Mouse (Mus musculus) CH12.LX (cell line): ENCODE data around the gene Hist1h3g. TPM values are rescaled to one million over a fixed set of nuclear protein-coding genes. Genes with fewer than 3 reads are reported as not detected.

Experiments
- DNase-seq: peaks from one replicate; pipeline ENCODE4 v3.0.0-alpha.2; 2013; ENCODE audit errors: extremely low read depth
- H3K27ac ChIP-seq: 2 replicates; pipeline ENCODE4 v1.5.1; 2012; ENCODE audit warnings: low read depth, mild to moderate bottlenecking, control low read depth, moderate library complexity; ENCODE audit not compliant: insufficient read depth
- H3K27me3 ChIP-seq: replicated peaks from 2 replicates; pipeline ENCODE3; 2012; ENCODE audit warnings: inconsistent platforms
- H3K36me3 ChIP-seq, 2 experiments: replicated peaks in 1 of 2; 2 replicates each; pipeline versions ENCODE3 to v1.6.1; 2012; ENCODE audit warnings: inconsistent platforms in 1 of 2, low read length in 1 of 2, mild to moderate bottlenecking in 1 of 2, mixed read lengths in 1 of 2, moderate library complexity in 1 of 2; ENCODE audit not compliant: control insufficient read depth in 1 of 2, insufficient read depth in 1 of 2
- H3K4me1 ChIP-seq, 2 experiments: 2 replicates each; pipeline ENCODE4 v1.6.1; 2012; ENCODE audit warnings: inconsistent platforms in 1 of 2, moderate library complexity in 1 of 2; ENCODE audit not compliant: insufficient read depth in 2 of 2, control insufficient read depth in 1 of 2
- H3K4me2 ChIP-seq: 2 replicates; pipeline ENCODE4 v1.6.1; 2012; ENCODE audit warnings: low read depth, mild to moderate bottlenecking, control low read depth; ENCODE audit not compliant: poor library complexity, insufficient read depth, severe bottlenecking
- H3K4me3 ChIP-seq, 3 experiments: fragments of 150-350 bp in 1 of 3; sonication (generic) in 1 of 3; replicated peaks in 1 of 3; 2 replicates each; pipeline versions ENCODE3 to v1.5.1; 2011 to 2012; ENCODE audit warnings: low read depth in 2 of 3, low read length in 2 of 3, mild to moderate bottlenecking in 2 of 3, moderate library complexity in 2 of 3, control low read depth in 1 of 3, improper control_type of control experiment in 1 of 3, inconsistent platforms in 1 of 3, mixed read lengths in 1 of 3; ENCODE audit not compliant: poor library complexity in 1 of 3
- H3K79me2 ChIP-seq: replicated peaks from 2 replicates; pipeline ENCODE4 v1.6.1; 2012; ENCODE audit warnings: mild to moderate bottlenecking, moderate library complexity; ENCODE audit not compliant: control insufficient read depth, poor library complexity, insufficient read depth, severe bottlenecking; ENCODE audit errors: extremely low read depth
- H3K9ac ChIP-seq: 2 replicates; pipeline ENCODE4 v1.6.1; 2012; ENCODE audit warnings: low read depth, mild to moderate bottlenecking, control low read depth, moderate library complexity; ENCODE audit not compliant: insufficient read depth
- H3K9me3 ChIP-seq: replicated peaks from 2 replicates; pipeline ENCODE3; 2012; ENCODE audit warnings: low read length, inconsistent platforms, mixed read lengths
- CHD1 ChIP-seq: IDR thresholded peaks from 2 replicates; pipeline ENCODE4 v1.6.1; 2012; ENCODE audit warnings: low read depth, low read length, improper control_type of control experiment, inconsistent platforms
- CTCF ChIP-seq, 2 experiments: IDR thresholded peaks in 1 of 2; conservative IDR thresholded peaks in 1 of 2; 2 replicates each; pipeline ENCODE4 v1.5.1; 2011 to 2012; ENCODE audit warnings: low read depth in 2 of 2, low read length in 2 of 2, improper control_type of control experiment in 1 of 2, inconsistent platforms in 1 of 2, mild to moderate bottlenecking in 1 of 2, moderate library complexity in 1 of 2
- E2F4 ChIP-seq: IDR thresholded peaks from 2 replicates; pipeline ENCODE4 v1.6.1; 2011; ENCODE audit warnings: low read depth, low read length, improper control_type of control experiment; ENCODE audit not compliant: insufficient replicate concordance
- ELF1 ChIP-seq: IDR thresholded peaks from 2 replicates; pipeline ENCODE4 v1.6.1; 2014; ENCODE audit warnings: low read depth, mild to moderate bottlenecking, inconsistent platforms, low read length, improper control_type of control experiment
- ETS1 ChIP-seq: conservative IDR thresholded peaks from 2 replicates; pipeline ENCODE4 v1.6.1; 2012; ENCODE audit warnings: low read depth, mild to moderate bottlenecking, inconsistent platforms, low read length, improper control_type of control experiment, moderate library complexity
- GABPA ChIP-seq: IDR thresholded peaks from 2 replicates; pipeline ENCODE4 v1.6.1; 2012; ENCODE audit warnings: low read depth, low read length, improper control_type of control experiment, inconsistent platforms; ENCODE audit not compliant: insufficient replicate concordance
- HCFC1 ChIP-seq: IDR thresholded peaks from 2 replicates; pipeline ENCODE4 v1.6.1; 2012; ENCODE audit warnings: low read depth, mild to moderate bottlenecking, inconsistent platforms, low read length, improper control_type of control experiment
- IRF4 ChIP-seq: IDR thresholded peaks from 2 replicates; pipeline ENCODE4 v1.6.1; 2014; ENCODE audit warnings: low read depth, mild to moderate bottlenecking, inconsistent platforms, low read length, improper control_type of control experiment
- JUND ChIP-seq: conservative IDR thresholded peaks from 2 replicates; pipeline ENCODE4 v1.6.1; 2011; ENCODE audit warnings: low read depth, low read length, improper control_type of control experiment
- KAT2A ChIP-seq: IDR thresholded peaks from 2 replicates; pipeline ENCODE4 v1.6.1; 2012; ENCODE audit warnings: low read length, improper control_type of control experiment, inconsistent platforms; ENCODE audit not compliant: insufficient replicate concordance
- MAFK ChIP-seq: IDR thresholded peaks from 2 replicates; pipeline ENCODE4 v1.6.1; 2011; ENCODE audit warnings: low read length, improper control_type of control experiment; ENCODE audit not compliant: insufficient replicate concordance
- MAX ChIP-seq: IDR thresholded peaks from 2 replicates; pipeline ENCODE4 v1.6.1; 2011; ENCODE audit warnings: low read length, improper control_type of control experiment
- MEF2A ChIP-seq: IDR thresholded peaks from 2 replicates; pipeline ENCODE4 v1.6.1; 2014; ENCODE audit warnings: low read depth, mild to moderate bottlenecking, inconsistent platforms, low read length, improper control_type of control experiment, borderline replicate concordance
- MXI1 ChIP-seq: IDR thresholded peaks from 2 replicates; pipeline ENCODE4 v1.6.1; 2011; ENCODE audit warnings: mild to moderate bottlenecking, low read depth, low read length, improper control_type of control experiment
- MYC ChIP-seq: IDR thresholded peaks from 2 replicates; pipeline ENCODE4 v1.6.1; 2011; ENCODE audit warnings: low read depth, mild to moderate bottlenecking, improper control_type of control experiment, low read length
- NELFE ChIP-seq: IDR thresholded peaks from 2 replicates; pipeline ENCODE4 v1.6.1; 2011; ENCODE audit warnings: low read depth, low read length, improper control_type of control experiment
- NRF1 ChIP-seq: IDR thresholded peaks from 2 replicates; pipeline ENCODE4 v1.6.1; 2014; ENCODE audit warnings: low read depth, mild to moderate bottlenecking, inconsistent platforms, low read length, improper control_type of control experiment, moderate library complexity
- PAX5 ChIP-seq: IDR thresholded peaks from 2 replicates; pipeline ENCODE4 v1.6.1; 2012; ENCODE audit warnings: low read length, inconsistent platforms, mixed read lengths
- POLR2AphosphoS2 ChIP-seq: IDR thresholded peaks from 2 replicates; pipeline ENCODE4 v1.6.1; 2011; ENCODE audit warnings: low read depth, low read length, improper control_type of control experiment
- RAD21 ChIP-seq: IDR thresholded peaks from 2 replicates; pipeline ENCODE4 v1.6.1; 2011; ENCODE audit warnings: low read depth, mild to moderate bottlenecking, low read length, improper control_type of control experiment, moderate library complexity
- RCOR1 ChIP-seq: conservative IDR thresholded peaks from 2 replicates; pipeline ENCODE4 v1.6.1; 2012; ENCODE audit warnings: low read depth, mild to moderate bottlenecking, inconsistent platforms, low read length, improper control_type of control experiment
- SIN3A ChIP-seq: IDR thresholded peaks from 2 replicates; pipeline ENCODE4 v1.6.1; 2012; ENCODE audit warnings: low read length, improper control_type of control experiment, inconsistent platforms
- TBP ChIP-seq: conservative IDR thresholded peaks from 2 replicates; pipeline ENCODE4 v1.6.1; 2011; ENCODE audit warnings: low read depth, low read length, improper control_type of control experiment
- TCF12 ChIP-seq: IDR thresholded peaks from 2 replicates; pipeline ENCODE4 v1.6.1; 2014; ENCODE audit warnings: low read depth, mild to moderate bottlenecking, inconsistent platforms, low read length, improper control_type of control experiment
- UBTF ChIP-seq: IDR thresholded peaks from 2 replicates; pipeline ENCODE4 v1.6.1; 2012; ENCODE audit warnings: low read depth, mild to moderate bottlenecking, inconsistent platforms, low read length, improper control_type of control experiment, moderate library complexity
- USF1 ChIP-seq: IDR thresholded peaks from 2 replicates; pipeline ENCODE4 v1.6.1; 2014; ENCODE audit warnings: low read depth, mild to moderate bottlenecking, inconsistent platforms, low read length, improper control_type of control experiment
- USF2 ChIP-seq: conservative IDR thresholded peaks from 2 replicates; pipeline ENCODE4 v1.6.1; 2011; ENCODE audit warnings: low read depth, low read length, improper control_type of control experiment
- ZC3H11A ChIP-seq: IDR thresholded peaks from 2 replicates; pipeline ENCODE4 v1.6.1; 2012; ENCODE audit warnings: low read depth, mild to moderate bottlenecking, inconsistent platforms, low read length, improper control_type of control experiment
- ZKSCAN1 ChIP-seq: IDR thresholded peaks from 2 replicates; pipeline ENCODE4 v1.6.1; 2012; ENCODE audit warnings: low read depth, inconsistent platforms, low read length, improper control_type of control experiment, borderline replicate concordance
- ZMIZ1 ChIP-seq: IDR thresholded peaks from 2 replicates; pipeline ENCODE4 v1.6.1; 2012; ENCODE audit warnings: low read depth, mild to moderate bottlenecking, inconsistent platforms, low read length, improper control_type of control experiment
- ZNF384 ChIP-seq: IDR thresholded peaks from 2 replicates; pipeline ENCODE4 v1.6.1; 2012; ENCODE audit warnings: low read depth, low read length, improper control_type of control experiment, inconsistent platforms
- dilution Hi-C: fragments of 300-500 bp; cut with MboI; formaldehyde crosslinking; loops from 2 replicates; pipeline ENCODE4 v1.14.3; 2020; ENCODE audit warnings: low sequenced_read_pairs; ENCODE audit not compliant: extremely low pct_unique_long_range_greater_than_20kb, extremely low pct_ligation_motif_present
- in situ Hi-C: fragments of 300-500 bp; cut with MboI; formaldehyde crosslinking; loops from 3 replicates; pipeline ENCODE4 v1.14.3; 2019; ENCODE audit warnings: low sequenced_read_pairs, low pct_ligation_motif_present, low pct_unique_long_range_greater_than_20kb, mixed read lengths
- polyA plus RNA-seq: library from polyadenylated mRNA; unstranded; fragments of >175 nt; gene quantifications from 2 replicates; pipeline ENCODE4 v1.2.1, GENCODE M21; 2012; ENCODE audit warnings: low read depth; ENCODE audit not compliant: insufficient read length
- total RNA-seq, 2 experiments: library from RNA; depleted of rRNA; stranded (reverse); fragments of 300-350 nt in 1 of 2; fragments of >200 nt in 1 of 2; gene quantifications; 2 replicates each; pipeline ENCODE4 v1.2.3; 2012 to 2014

Hist1h3g gene
- total and polyA plus RNA-seq, 3 experiments = 3.4 to 608 (median 75.3) TPM

DNA sequence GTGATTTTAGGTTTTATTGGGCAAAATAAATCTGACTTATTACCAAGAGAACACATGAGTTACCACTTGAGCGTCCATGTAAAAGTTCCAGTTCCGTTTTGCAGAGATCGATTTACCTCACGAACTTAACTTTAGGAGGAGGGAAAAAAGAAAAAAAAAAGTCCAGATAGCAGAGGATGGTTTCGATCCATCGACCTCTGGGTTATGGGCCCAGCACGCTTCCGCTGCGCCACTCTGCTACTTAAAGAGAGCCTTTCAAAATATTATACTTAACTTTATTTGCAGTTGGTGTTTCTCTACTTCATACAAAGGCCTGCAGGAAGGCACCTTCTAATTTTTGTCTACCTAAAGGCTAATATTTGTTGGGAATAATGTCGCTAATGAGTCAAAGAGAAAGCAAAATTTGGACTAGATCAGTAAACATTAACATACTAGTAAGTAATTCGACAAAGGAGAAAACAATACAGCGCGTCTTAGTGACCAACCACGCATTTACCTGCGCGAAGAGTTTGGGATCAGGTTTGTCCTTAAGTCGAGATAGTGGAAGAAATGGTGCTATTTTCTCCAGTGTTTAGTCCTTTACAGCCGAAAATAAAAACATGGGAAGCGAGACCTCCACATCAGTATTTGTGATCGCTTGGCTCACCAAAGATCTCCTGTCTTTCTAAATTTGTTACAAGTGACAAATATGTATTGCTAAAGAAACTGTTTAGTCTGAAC, 4.9 kb upstream of the Hist1h3g start (continued):
- TF ChIP-seq ZKSCAN1 (no peak), CHD1 (no peak), E2F4 (peak; percentile 92), USF1 (no peak), HCFC1 (peak; percentile 42; the same call in 1 of the 2 replicates), RCOR1 (no peak), MXI1 (no peak; the same call in 1 of the 2 replicates), NELFE (no peak)

- no peaks in the 10 kb centered on the region for H3K36me3 ChIP-seq
- peak within 1 kb of the TSS; percentile 58 to 69 (median 67) for H3K4me3 ChIP-seq
- peak; percentile 97 for DNase-seq
- H3K27ac ChIP-seq = peak within 1 kb of the TSS; percentile 74
- peak within 1 kb of the TSS; percentile 98 for H3K9ac ChIP-seq
- H3K79me2 ChIP-seq = no peaks in the 10 kb centered on the region
- dilution Hi-C loops (no loop called here), in situ Hi-C loops (no loop called here)
- no peaks in the 10 kb centered on the region for H3K9me3 ChIP-seq
- H3K27me3 ChIP-seq = no peaks in the 10 kb centered on the region
- H3K4me1 ChIP-seq = peaks cover 7 to 28% of the 10 kb centered on the region in 2 experiments
- H3K4me2 ChIP-seq = peak within 1 kb of the TSS; percentile 87
- TF ChIP-seq POLR2AphosphoS2 (peak; percentile 100), HCFC1 (peak; percentile 84), RAD21 (no peak), SIN3A (peak; percentile 95), TBP (peak; percentile 99), ZNF384 (peak; percentile 81), IRF4 (peak; percentile 18; the same call in 1 of the 2 replicates), E2F4 (0 out of 2 replicates have a peak, but pooled peaks have one; percentile 71), MEF2A (peak; percentile 60), NRF1 (peak; percentile 87), KAT2A (0 out of 2 replicates have a peak, but pooled peaks have one; percentile 66), MYC (peak; percentile 70), MAX (peak; percentile 90), ZMIZ1 (peak; percentile 100), ZKSCAN1 (no peak), PAX5 (no peak), TCF12 (peak; percentile 89), ETS1 (peak; percentile 55), NELFE (peak; percentile 100), JUND (0 out of 2 replicates have a peak, but pooled peaks have one; percentile 20), CTCF (conservative IDR thresholded peaks at IDR 0.05 in 1 of 2, IDR thresholded peaks at IDR 0.05 in 1 of 2; ENCODE audit: low read depth in 2 of 2, low read length in 2 of 2) (no peak), ELF1 (peak; percentile 94), MAFK (0 out of 2 replicates have a peak, but pooled peaks have one; percentile 58), UBTF (no peak; the same call in 1 of the 2 replicates), USF1 (no peak), ZC3H11A (no peak), USF2 (peak; percentile 12; the same call in 1 of the 2 replicates), GABPA (no peak; the same call in 1 of the 2 replicates), CHD1 (peak; percentile 96)
Measured at GRCm38 (mm10) chr13:23530901-23531875, 4.0 kb upstream of the Hist1h3g start, which contains the start of gene Hist1h4h. Gene Hist1h4h, plus strand, starts transcription at chr13:23531050.
